Mouse (Mus musculus): ENCODE measurements at regions not wholly inside any gene's neighbourhood (a gene's known extent, or its start where the extent isn't known, plus 50 kb on each side); places are given as distances from the start of the nearest gene placed in this dataset.
A peak's percentile ranks its signal among the peaks of the same experiment; 100 is the strongest.

GRCm38 (mm10) chr14:103458340-103458739 is 54.8 kb upstream of the Scel start:
- DNase-seq (ENCODE audit: low read depth), result no peak

DNA sequence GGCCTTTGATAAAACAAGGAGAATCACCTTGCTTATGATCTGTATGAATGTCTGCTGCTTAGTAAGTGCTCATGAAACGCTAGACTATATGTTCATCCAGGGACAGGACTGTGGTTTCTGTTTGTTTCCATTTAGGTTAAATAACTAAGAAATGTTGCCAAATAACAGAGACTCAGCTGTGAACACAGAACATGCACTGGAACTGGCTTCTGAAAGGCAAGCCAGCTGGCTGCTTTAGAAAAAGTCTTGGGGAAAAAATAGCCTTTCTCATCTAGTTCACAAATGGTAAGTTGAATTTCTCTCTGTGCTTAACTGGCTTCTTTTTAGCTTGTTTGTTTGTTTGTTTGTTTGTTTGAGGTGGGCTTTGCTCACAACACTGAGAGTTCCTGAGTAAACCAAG is 57.0 kb upstream of the Scel start:
- DNase-seq (ENCODE audit: low read depth), result no peak

- DNase-seq (ENCODE audit: low read depth), result no peak
Observed at GRCm38 (mm10) chr14:103450756-103451155, 62.4 kb upstream of the Scel start.

GRCm38 (mm10) chr14:103449447-103449846 is 63.7 kb upstream of the Scel start:
- no peak for DNase-seq (ENCODE audit: low read depth)

DNA sequence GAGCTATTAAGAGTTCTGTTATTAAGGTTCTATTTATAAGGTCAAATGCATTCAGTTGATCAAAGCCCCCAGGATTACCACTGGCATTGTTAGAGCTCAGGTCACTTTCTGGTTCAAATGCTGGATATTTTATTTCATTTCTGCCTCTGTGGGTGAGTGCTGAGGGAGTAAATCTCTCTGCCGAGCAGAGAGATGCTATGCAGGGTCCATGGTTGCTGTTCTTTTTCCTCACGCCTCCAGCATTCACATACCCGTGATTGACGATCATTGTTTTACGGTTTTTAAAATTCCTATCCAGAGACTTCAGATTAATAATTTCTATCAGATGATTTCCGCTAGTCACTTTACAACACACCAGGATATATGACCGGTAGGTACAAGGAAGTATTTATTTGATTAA is 64.1 kb upstream of the Scel start:
- no peak for DNase-seq (ENCODE audit: low read depth)

- no peak for DNase-seq (ENCODE audit: low read depth)
Observed at GRCm38 (mm10) chr14:103446671-103447070, 66.5 kb upstream of the Scel start.

GRCm38 (mm10) chr14:103441454-103442065 is 71.6 kb upstream of the Scel start:
- no peak for DNase-seq (ENCODE audit: low read depth)

DNA sequence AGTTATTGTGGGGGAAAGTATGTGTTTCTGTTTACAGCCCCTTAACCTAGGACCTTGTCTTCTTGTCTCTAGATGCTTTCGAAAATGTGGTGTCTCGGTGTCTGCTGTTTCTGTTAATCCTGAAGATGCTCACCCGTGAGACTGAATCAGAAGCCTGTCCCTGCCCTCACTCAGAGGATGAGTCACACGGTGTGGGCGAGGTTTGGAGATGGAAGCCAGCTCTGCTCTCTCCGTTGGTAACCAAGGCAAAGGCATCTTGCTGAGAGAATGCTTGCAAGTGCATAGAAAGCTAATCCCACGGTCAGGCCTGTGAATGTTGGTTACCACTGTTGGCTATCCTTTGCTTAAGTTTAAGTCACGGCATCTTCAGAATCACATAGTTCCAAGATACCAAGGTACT is 72.9 kb upstream of the Scel start:
- peak; percentile 66 for DNase-seq (ENCODE audit: low read depth)

GRCm38 (mm10) chr14:103434218-103434617 is 78.9 kb upstream of the Scel start:
- DNase-seq (ENCODE audit: low read depth), result no peak

- no peak for DNase-seq (ENCODE audit: low read depth)
Observed at GRCm38 (mm10) chr14:103433106-103433505, 80.0 kb upstream of the Scel start.

GRCm38 (mm10) chr14:103427873-103428272 is 81.3 kb upstream of the Mycbp2 start:
- DNase-seq (ENCODE audit: low read depth), result no peak

DNA sequence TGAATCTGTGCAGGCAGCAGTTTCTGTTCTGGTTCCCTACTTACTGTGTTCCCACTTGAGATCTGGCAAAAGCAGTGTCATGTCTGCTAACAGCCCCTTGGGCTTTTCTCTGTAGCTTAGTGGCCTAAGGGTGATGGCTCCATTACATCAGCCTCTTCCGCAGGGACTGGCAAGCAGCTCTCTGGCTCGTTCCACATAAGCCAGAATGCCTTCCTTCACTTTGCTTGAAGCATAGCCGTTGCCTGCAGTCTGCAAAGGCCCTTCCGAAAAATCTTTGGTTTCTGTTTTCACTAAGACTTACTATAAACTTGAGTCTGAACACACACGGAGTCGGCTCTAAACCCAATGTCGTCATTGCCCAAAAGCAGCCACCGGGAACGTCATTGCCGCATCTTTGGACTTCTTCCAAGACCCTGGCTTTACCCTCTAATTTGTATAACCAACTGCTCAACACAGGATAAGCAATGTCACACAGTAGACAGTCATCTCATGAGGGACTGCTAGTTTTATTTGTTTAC is 74.8 kb upstream of the Mycbp2 start:
- no peak for DNase-seq (ENCODE audit: low read depth)

GRCm38 (mm10) chr14:103417110-103418061 is 70.8 kb upstream of the Mycbp2 start:
- no peak for DNase-seq (ENCODE audit: low read depth)

DNA sequence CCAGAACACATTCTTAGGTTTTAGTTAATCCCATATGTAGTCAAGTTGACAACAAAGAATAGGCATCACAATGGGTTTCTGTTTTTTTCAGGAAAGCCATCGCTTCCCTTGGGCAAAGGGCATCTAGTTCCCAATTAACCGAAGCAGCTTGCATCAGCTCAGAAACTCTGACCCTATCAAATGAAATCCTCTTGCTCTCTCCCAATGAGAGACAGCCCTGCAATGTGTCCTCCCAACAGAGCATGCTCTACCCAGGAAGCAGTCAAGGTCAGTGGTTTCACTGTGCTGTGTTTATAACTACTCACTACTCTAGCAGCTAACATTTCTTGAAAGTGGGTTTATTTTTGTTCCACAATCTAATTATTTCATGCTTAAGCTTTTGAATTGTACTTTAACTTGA is 58.0 kb upstream of the Mycbp2 start:
- DNase-seq (ENCODE audit: low read depth), result no peak

GRCm38 (mm10) chr14:103403054-103403453 is 56.4 kb upstream of the Mycbp2 start:
- DNase-seq (ENCODE audit: low read depth), result no peak

GRCm38 (mm10) chr14:103401983-103402382 is 55.4 kb upstream of the Mycbp2 start:
- DNase-seq (ENCODE audit: low read depth), result no peak

- DNase-seq (ENCODE audit: low read depth), result no peak
Observed at GRCm38 (mm10) chr14:103401280-103401679, 54.7 kb upstream of the Mycbp2 start.

DNA sequence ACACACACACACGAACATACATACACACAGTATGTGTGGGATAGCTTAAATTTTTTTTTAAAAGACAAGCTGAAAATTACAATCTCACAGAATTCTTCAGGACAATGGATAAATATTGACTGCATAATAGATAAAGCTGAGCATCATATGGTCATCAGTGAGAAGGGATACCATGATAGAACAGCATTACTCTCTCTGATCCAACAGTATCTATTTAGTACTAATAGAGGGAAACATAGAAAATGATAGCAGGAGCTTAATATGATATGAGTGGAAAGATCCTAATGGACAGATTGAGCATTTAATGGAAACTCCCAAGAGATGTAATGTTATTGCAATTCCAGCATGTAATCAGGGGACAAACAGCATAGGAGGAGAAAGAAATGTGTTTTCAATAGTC is 51.8 kb upstream of the Mycbp2 start:
- DNase-seq (ENCODE audit: low read depth), result no peak
